Mouse (Mus musculus) embryonic fibroblast, embryonic 13.5 days (primary cell): ENCODE results near the gene Ttll11. TPM values are rescaled to one million over a fixed set of nuclear protein-coding genes. Genes with fewer than 3 reads are reported as not detected.
A peak's percentile ranks its signal among the peaks of the same experiment; 100 is the strongest.

Experiments
- H3K27ac ChIP-seq: 2 replicates; pipeline ENCODE4 v1.5.1; 2012; ENCODE audit warnings: low read length, control low read depth, inconsistent platforms; ENCODE audit not compliant: insufficient read depth
- H3K4me1 ChIP-seq: 2 replicates; pipeline ENCODE4 v1.6.1; 2011; ENCODE audit warnings: low read length; ENCODE audit not compliant: control insufficient read depth, insufficient read depth
- H3K4me3 ChIP-seq: 2 replicates; pipeline ENCODE4 v1.5.1; 2011; ENCODE audit warnings: mild to moderate bottlenecking, control low read depth, low read length; ENCODE audit not compliant: insufficient read depth
- CTCF ChIP-seq: IDR thresholded peaks from 2 replicates; pipeline ENCODE4 v1.5.1; 2011; ENCODE audit warnings: mild to moderate bottlenecking, control low read depth, low read length, moderate library complexity, borderline replicate concordance; ENCODE audit not compliant: insufficient read depth
- POLR2A ChIP-seq: IDR thresholded peaks from 2 replicates; pipeline ENCODE4 v1.6.1; 2011; ENCODE audit warnings: low read depth, mild to moderate bottlenecking, control low read depth, low read length, moderate library complexity
- polyA plus RNA-seq: library from polyadenylated mRNA; stranded (reverse); fragments of >200 nt; gene quantifications from 2 replicates; pipeline ENCODE4 v1.2.4, GENCODE M21; 2011; ENCODE audit warnings: low read depth; ENCODE audit not compliant: missing spikeins, insufficient read length

The Ttll11 gene
- polyA plus RNA-seq, 1 experiment, result 4.6 TPM

GRCm38 (mm10) chr2:35999212-35999611, 19.5 kb upstream of the Ttll11 start:
- Histone ChIP-seq H3K4me1 (no peaks in the 10 kb centered on the region), H3K27ac (no peak overlapping the region), H3K4me3 (no peak overlapping the region)
- TF ChIP-seq POLR2A (no peak), CTCF (no peak)

- TF ChIP-seq CTCF (no peak), POLR2A (no peak)
- Histone ChIP-seq H3K4me1 (0 out of 2 replicates have a peak, but pooled peaks cover 4% of the 10 kb centered on the region), H3K27ac (no peak overlapping the region)
Observed at GRCm38 (mm10) chr2:35998416-35998815, 18.7 kb upstream of the Ttll11 start.

DNA sequence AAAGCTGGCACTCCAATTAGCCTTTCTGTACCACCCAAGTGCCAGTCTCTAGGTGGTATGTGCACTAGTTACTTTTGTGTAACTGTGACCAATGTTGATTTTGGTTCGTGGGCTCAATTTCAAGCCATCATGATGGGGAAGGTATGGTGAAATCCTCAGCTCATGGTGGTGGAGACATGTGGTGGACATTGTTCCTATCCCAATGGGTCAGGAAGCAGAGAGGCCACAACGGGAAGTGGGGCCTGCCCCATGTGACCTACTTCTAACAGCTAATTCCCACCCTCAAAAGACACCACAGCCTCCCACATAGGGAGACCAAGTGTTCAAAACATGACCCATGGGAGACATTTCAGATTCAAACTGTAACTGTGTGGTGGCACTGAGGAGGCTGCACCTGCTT, 17.0 kb upstream of the Ttll11 start:
- 0 out of 2 replicates have a peak, but pooled peaks cover 4% of the 10 kb centered on the region for H3K4me1 ChIP-seq
- TF ChIP-seq POLR2A (no peak), CTCF (no peak)

More at GRCm38 (mm10) chr2:35998416-35998815, 18.7 kb upstream of the Ttll11 start:
- H3K4me3 ChIP-seq, result no peak overlapping the region

DNA sequence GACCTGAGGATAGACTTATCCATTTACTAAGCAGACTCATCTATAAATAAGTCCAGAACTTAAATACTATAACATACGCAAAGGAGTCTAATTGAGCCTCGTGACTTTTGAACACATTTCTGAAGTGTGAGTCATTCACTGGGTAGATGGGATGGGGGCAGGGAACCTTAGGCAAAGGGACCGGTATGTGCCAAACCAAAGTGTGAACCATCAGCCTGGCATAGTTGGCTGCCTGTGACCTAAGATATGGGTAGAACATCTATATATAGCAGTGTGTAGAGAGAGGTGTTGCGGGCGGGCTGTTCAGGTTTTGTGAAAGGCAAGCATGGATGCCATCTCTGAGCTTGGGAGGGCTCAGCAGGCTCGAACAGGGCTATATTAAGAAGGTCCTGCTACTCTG, 14.6 kb upstream of the Ttll11 start:
- Histone ChIP-seq H3K4me3 (no peak overlapping the region), H3K27ac (no peak overlapping the region), H3K4me1 (0 out of 2 replicates have a peak, but pooled peaks cover 4% of the 10 kb centered on the region)
- TF ChIP-seq CTCF (no peak), POLR2A (no peak)

More for the DNA sequence above, 17.0 kb upstream of the Ttll11 start:
- Histone ChIP-seq H3K27ac (no peak overlapping the region), H3K4me3 (no peak overlapping the region)

GRCm38 (mm10) chr2:35993481-35993880, 13.8 kb upstream of the Ttll11 start:
- TF ChIP-seq POLR2A (no peak), CTCF (no peak)
- Histone ChIP-seq H3K27ac (no peak overlapping the region), H3K4me3 (no peak overlapping the region), H3K4me1 (0 out of 2 replicates have a peak, but pooled peaks cover 4% of the 10 kb centered on the region)

DNA sequence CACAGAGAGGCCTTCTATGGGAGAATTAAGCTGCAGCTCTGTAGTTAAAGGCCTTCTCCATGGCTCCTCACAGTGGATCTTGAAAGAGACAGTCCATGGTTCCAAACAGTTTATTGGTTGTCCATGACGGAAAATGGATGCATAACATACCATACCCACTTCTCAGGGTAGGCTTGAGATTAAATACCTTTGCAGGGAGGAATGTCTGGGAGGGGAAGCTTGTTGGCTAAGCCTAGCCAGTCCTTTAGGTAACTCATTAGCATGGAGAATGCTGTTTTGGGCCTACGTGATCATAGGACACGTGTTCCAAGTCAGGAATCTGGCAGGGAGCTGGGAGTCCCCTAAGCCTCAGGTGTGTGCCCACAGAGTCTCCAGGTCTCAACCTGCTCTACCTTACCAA, 12.5 kb upstream of the Ttll11 start:
- TF ChIP-seq POLR2A (no peak), CTCF (no peak)
- no peak overlapping the region for H3K4me3 ChIP-seq
- 0 out of 2 replicates have a peak, but pooled peaks cover 4% of the 10 kb centered on the region for H3K4me1 ChIP-seq
- H3K27ac ChIP-seq, result no peak overlapping the region

DNA sequence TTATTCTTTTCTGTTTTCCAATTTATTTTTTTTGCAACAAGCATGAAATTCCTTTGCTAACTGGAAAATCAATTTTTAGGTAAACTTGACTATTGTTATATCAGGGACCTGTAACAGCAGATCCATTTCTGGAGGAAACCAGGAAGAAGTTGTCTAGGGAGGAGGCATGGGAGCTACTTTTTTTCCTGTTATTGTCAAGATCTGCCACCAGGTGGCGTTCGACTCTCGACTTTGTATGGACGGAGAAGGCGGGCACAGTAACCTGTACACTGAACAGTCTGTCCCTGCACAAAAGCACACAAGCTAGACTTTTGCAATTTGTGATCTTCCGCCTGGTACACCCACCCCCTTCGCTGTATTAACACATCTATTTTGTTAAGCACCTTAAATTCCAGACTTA, 4.2 kb upstream of the Ttll11 start:
- Histone ChIP-seq H3K27ac (no peak overlapping the region), H3K4me3 (no peak overlapping the region), H3K4me1 (no peaks in the 10 kb centered on the region)
- TF ChIP-seq POLR2A, result no peak
- peak; percentile 56; the same call in 1 of the 2 replicates for TF ChIP-seq CTCF

DNA sequence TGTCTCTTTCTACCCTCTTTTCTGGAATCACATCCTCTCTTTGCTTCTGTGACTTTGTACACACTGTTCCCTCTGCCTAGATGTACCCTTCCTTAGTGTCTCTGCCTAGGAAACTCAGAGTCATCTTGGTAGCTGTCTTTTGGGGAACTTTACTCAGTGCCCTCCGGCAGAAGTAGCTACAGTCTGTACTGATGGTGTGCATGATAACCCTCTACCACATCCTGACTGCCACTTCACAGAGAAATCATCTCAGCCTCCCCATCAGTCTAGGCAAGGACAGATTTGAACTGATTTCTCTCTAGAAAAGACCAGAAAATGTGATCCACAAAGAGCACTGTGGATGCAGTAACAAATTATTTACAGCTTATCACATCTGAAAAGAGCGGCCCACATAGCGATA, 2.2 kb upstream of the Ttll11 start:
- H3K27ac ChIP-seq, result no peak overlapping the region
- TF ChIP-seq CTCF, result no peak
- no peak for TF ChIP-seq POLR2A
- H3K4me1 ChIP-seq, result no peaks in the 10 kb centered on the region
- no peak overlapping the region for H3K4me3 ChIP-seq

DNA sequence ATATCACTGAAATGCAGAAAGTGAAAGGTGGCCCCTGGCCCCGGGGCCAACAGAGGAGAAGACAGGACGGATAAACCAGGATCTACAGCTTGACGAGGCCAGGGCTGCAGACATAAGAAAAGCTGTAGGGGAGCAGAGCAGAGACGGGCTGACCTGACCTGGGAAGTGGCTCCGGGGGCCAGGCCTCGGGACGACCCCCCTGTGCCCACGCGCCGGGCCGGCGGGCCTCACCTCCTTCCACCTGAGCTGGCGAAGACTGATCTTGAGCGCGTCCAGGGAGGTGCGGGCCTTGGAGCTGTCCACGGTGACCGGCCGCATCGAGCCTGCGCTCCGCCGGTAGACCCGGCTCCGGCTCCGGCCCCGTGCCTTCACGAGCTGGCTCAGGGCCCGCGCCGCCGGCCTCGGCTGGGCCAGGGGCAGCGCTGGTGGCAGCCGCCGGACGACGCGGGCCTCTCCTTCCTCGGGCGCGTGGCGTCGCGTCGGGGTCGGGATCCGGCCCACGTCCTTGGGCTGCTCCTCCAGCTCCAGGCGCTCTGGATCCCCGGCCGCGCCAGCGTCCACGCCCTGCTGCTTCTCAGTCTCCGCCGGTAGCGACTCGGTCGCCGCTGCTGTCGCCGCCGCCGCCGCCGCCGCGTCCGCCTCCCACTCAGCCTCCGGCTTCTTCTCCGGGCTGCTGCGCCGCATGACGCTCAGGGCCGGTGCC, 621 bp downstream of the Ttll11 start:
- Histone ChIP-seq H3K4me3 (peak overlapping the region; percentile 72), H3K4me1 (no peaks in the 10 kb centered on the region), H3K27ac (no peak overlapping the region)
- no peak; the same call in 1 of the 2 replicates for TF ChIP-seq POLR2A
- TF ChIP-seq CTCF, result no peak

- no peak overlapping the region for H3K27ac ChIP-seq
- H3K4me1 ChIP-seq, result no peaks in the 10 kb centered on the region
- TF ChIP-seq POLR2A (0 out of 2 replicates have a peak, but pooled peaks have one; percentile 7), CTCF (no peak)
- H3K4me3 ChIP-seq, result peak overlapping the region; percentile 72
Observed at GRCm38 (mm10) chr2:35978276-35978933, 1.3 kb downstream of the Ttll11 start.
